Mouse (Mus musculus): ENCODE data around the gene Nek2. TPM values are rescaled to one million over a fixed set of nuclear protein-coding genes. Genes with fewer than 3 reads are reported as not detected.

Nek2 gene
- polyA plus RNA-seq, 1 experiment: 1.2 TPM

- no peak for DNase-seq (ENCODE audit: low read depth)
These were observed 35.8 kb downstream of the Nek2 start for GRCm38 (mm10) chr1:191856886-191857651.

- DNase-seq (ENCODE audit: low read depth): no peak
These were observed 36.9 kb downstream of the Nek2 start for GRCm38 (mm10) chr1:191858136-191858535.

- no peak for DNase-seq (ENCODE audit: low read depth)
These were observed 38.6 kb downstream of the Nek2 start for GRCm38 (mm10) chr1:191859847-191860246.

GRCm38 (mm10) chr1:191861247-191861646 lies 40.0 kb downstream of the Nek2 start:
- DNase-seq (ENCODE audit: low read depth): no peak

- DNase-seq (ENCODE audit: low read depth): no peak
These were observed 42.7 kb downstream of the Nek2 start for GRCm38 (mm10) chr1:191863833-191864550.

- no peak for DNase-seq (ENCODE audit: low read depth)
These were observed 43.3 kb downstream of the Nek2 start for GRCm38 (mm10) chr1:191864551-191865027.

GRCm38 (mm10) chr1:191872076-191872710 lies 50.9 kb downstream of the Nek2 start:
- no peak for DNase-seq (ENCODE audit: low read depth)

GRCm38 (mm10) chr1:191875006-191875405 lies 53.8 kb downstream of the Nek2 start:
- DNase-seq (ENCODE audit: low read depth): no peak

- no peak for DNase-seq (ENCODE audit: low read depth)
These were observed 54.5 kb downstream of the Nek2 start for GRCm38 (mm10) chr1:191875683-191876305.

- no peak for DNase-seq (ENCODE audit: low read depth)
These were observed 56.4 kb downstream of the Nek2 start for GRCm38 (mm10) chr1:191877681-191878080.

GRCm38 (mm10) chr1:191878518-191878921 lies 57.3 kb downstream of the Nek2 start:
- DNase-seq (ENCODE audit: low read depth): no peak

- no peak for DNase-seq (ENCODE audit: low read depth)
These were observed 59.0 kb downstream of the Nek2 start for GRCm38 (mm10) chr1:191880247-191880646.

- DNase-seq (ENCODE audit: low read depth): no peak
These were observed 59.8 kb downstream of the Nek2 start for GRCm38 (mm10) chr1:191880921-191881609.

- DNase-seq (ENCODE audit: low read depth): no peak
These were observed 60.4 kb downstream of the Nek2 start for GRCm38 (mm10) chr1:191881663-191882062.

Other genes starting within 250 kb of the Nek2 start
- 1.1 and 1.3 TPM in 2 replicates for gene Dtl, start 245.9 kb upstream of the Nek2 start, polyA plus RNA-seq (2012; rRNA removed)
- gene Ints7, start 245.8 kb upstream of the Nek2 start, polyA plus RNA-seq (2012; rRNA removed): 23.1 and 23.9 TPM in 2 replicates
- 51.3 and 95.7 TPM in 2 replicates for gene Lpgat1, start 103.6 kb upstream of the Nek2 start, polyA plus RNA-seq (2012; rRNA removed)
- gene Slc30a1, start 85.3 kb downstream of the Nek2 start, polyA plus RNA-seq (2012; rRNA removed): 8.8 and 14.3 TPM in 2 replicates
- gene Rd3, start 155.9 kb downstream of the Nek2 start, polyA plus RNA-seq (2012; rRNA removed): 0.68 and 1.6 TPM in 2 replicates

Measured in gonadal fat pad, adult 2 months (tissue).